Mouse (Mus musculus): ENCODE measurements around the gene Nme1. TPM values are rescaled to one million over a fixed set of nuclear protein-coding genes. Genes with fewer than 3 reads are reported as not detected.

The Nme1 gene
- polyA plus RNA-seq, 1 experiment from 2014 or later = 136 TPM

GRCm38 (mm10) chr11:93972951-93973350 lies 4.6 kb upstream of the Nme1 start:
- Histone ChIP-seq H3K9me3 (replicated peaks; ENCODE audit: control insufficient read depth, low read length) (no peaks in the 10 kb centered on the region), H3K27me3 (ENCODE audit: control insufficient read depth, insufficient read depth, low read length) (no peaks in the 10 kb centered on the region), H3K4me1 (ENCODE audit: control insufficient read depth, insufficient read depth, low read length) (no peaks in the 10 kb centered on the region), H3K4me2 (no peak overlapping the region), H3K36me3 (ENCODE audit: control insufficient read depth, insufficient read depth, low read length) (no peaks in the 10 kb centered on the region), H3K27ac (ENCODE audit: low read depth, low read length) (no peak overlapping the region), H3K9ac (ENCODE audit: low read depth, low read length) (no peak overlapping the region), H3K4me3 (ENCODE audit: low read depth, low read length) (no peak overlapping the region)
- no peak for ATAC-seq (replicated peaks; ENCODE audit: insufficient number of reproducible peaks, low FRiP score, low TSS enrichment)
- WGBS (ENCODE audit: insufficient replicate concordance) = 86% methylated on average over 5 of the region's 5 CpGs

DNA sequence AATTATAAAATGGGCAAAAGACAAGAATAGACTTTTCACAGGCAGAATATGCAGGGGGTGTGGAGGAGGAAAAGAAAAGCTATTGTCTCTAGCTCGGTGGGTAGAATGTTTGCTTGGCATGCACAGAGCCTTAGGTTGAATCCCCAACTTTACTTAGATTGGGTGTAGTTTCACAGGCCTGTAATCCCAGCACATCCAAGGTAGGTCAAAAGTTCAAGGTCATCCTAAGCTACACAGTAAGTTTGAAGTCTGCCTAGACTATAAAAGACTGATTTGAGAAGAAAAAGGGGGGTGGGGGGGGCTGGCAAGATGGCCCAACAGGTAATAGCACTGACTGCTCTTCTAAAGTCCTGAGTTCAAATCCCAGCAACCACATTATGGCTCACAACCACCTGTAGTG lies 1.5 kb upstream of the Nme1 start:
- Histone ChIP-seq H3K9ac (ENCODE audit: low read depth, low read length) (no peak overlapping the region), H3K4me3 (ENCODE audit: low read depth, low read length) (no peak overlapping the region), H3K27me3 (ENCODE audit: control insufficient read depth, insufficient read depth, low read length) (no peaks in the 10 kb centered on the region), H3K27ac (ENCODE audit: low read depth, low read length) (no peak overlapping the region), H3K4me2 (no peak overlapping the region), H3K4me1 (ENCODE audit: control insufficient read depth, insufficient read depth, low read length) (peaks cover 3% of the 10 kb centered on the region; the same call in 1 of the 2 replicates), H3K9me3 (replicated peaks; ENCODE audit: control insufficient read depth, low read length) (no peaks in the 10 kb centered on the region), H3K36me3 (ENCODE audit: control insufficient read depth, insufficient read depth, low read length) (peaks cover 8% of the 10 kb centered on the region)
- 70% methylated on average over 1 of the region's 1 CpGs for WGBS (ENCODE audit: insufficient replicate concordance)
- no peak for ATAC-seq (replicated peaks; ENCODE audit: insufficient number of reproducible peaks, low FRiP score, low TSS enrichment)

GRCm38 (mm10) chr11:93969171-93969570 lies 850 bp upstream of the Nme1 start:
- peaks cover 3% of the 10 kb centered on the region; the same call in 1 of the 2 replicates for H3K4me1 ChIP-seq (ENCODE audit: control insufficient read depth, insufficient read depth, low read length)
- no peak for ATAC-seq (replicated peaks; ENCODE audit: insufficient number of reproducible peaks, low FRiP score, low TSS enrichment)
- H3K36me3 ChIP-seq (ENCODE audit: control insufficient read depth, insufficient read depth, low read length) = peaks cover 10% of the 10 kb centered on the region
- 91% methylated on average over 6 of the region's 6 CpGs for WGBS (ENCODE audit: insufficient replicate concordance)
- H3K9ac ChIP-seq (ENCODE audit: low read depth, low read length) = no peak overlapping the region
- H3K4me3 ChIP-seq (ENCODE audit: low read depth, low read length) = no peak overlapping the region
- H3K27ac ChIP-seq (ENCODE audit: low read depth, low read length) = no peak overlapping the region
- H3K27me3 ChIP-seq (ENCODE audit: control insufficient read depth, insufficient read depth, low read length) = no peaks in the 10 kb centered on the region
- H3K9me3 ChIP-seq (replicated peaks; ENCODE audit: control insufficient read depth, low read length) = no peaks in the 10 kb centered on the region
- H3K4me2 ChIP-seq = peak overlapping the region; percentile 52; the same call in 1 of the 2 replicates

DNA sequence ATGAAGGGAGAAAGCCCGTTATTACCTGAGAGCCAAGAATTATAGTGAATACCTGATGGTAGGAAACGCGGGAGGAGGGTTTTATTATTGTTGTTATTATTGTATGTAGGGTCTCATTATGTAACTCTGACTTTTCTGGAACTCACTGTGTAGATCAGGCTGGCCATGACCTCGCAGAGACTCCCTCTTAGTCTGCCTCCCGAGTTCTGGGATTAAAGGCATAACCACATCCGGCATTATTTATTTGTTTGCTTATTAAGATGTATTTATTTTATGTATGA lies 467 bp upstream of the Nme1 start:
- H3K4me1 ChIP-seq (ENCODE audit: control insufficient read depth, insufficient read depth, low read length) = peaks cover 3% of the 10 kb centered on the region; the same call in 1 of the 2 replicates
- H3K4me3 ChIP-seq (ENCODE audit: low read depth, low read length) = peak overlapping the region; percentile 69
- no peaks in the 10 kb centered on the region for H3K9me3 ChIP-seq (replicated peaks; ENCODE audit: control insufficient read depth, low read length)
- 45% methylated on average over 6 of the region's 6 CpGs for WGBS (ENCODE audit: insufficient replicate concordance)
- H3K4me2 ChIP-seq = peak overlapping the region; percentile 52
- H3K9ac ChIP-seq (ENCODE audit: low read depth, low read length) = peak overlapping the region; percentile 58; the same call in 1 of the 2 replicates
- no peak for ATAC-seq (replicated peaks; ENCODE audit: insufficient number of reproducible peaks, low FRiP score, low TSS enrichment)
- H3K27ac ChIP-seq (ENCODE audit: low read depth, low read length) = no peak overlapping the region
- peaks cover 10% of the 10 kb centered on the region for H3K36me3 ChIP-seq (ENCODE audit: control insufficient read depth, insufficient read depth, low read length)
- H3K27me3 ChIP-seq (ENCODE audit: control insufficient read depth, insufficient read depth, low read length) = no peaks in the 10 kb centered on the region

DNA sequence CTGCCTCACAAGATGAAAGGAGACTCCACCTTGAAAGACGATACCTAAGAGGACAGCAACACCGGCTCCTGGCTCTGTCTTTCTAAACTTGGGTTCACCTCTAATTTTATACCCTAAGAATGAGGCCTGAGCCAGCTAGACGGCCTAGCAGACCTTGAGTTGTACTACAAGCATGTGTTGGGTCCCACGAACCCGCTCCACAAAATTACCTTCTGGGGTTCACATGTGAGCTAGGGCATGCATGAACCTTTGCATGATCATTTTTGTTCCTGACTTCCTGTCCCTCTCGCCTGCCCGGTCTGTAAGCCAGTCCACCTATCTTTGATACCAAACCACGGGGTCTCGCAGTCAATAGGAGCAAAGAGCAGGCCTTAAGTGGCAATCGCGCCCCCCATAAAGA lies 940 bp downstream of the Nme1 start:
- H3K36me3 ChIP-seq (ENCODE audit: control insufficient read depth, insufficient read depth, low read length) = peaks cover 13% of the 10 kb centered on the region
- H3K27ac ChIP-seq (ENCODE audit: low read depth, low read length) = peak overlapping the region; percentile 60; the same call in 1 of the 2 replicates
- H3K4me1 ChIP-seq (ENCODE audit: control insufficient read depth, insufficient read depth, low read length) = peaks cover 3% of the 10 kb centered on the region; the same call in 1 of the 2 replicates
- H3K27me3 ChIP-seq (ENCODE audit: control insufficient read depth, insufficient read depth, low read length) = no peaks in the 10 kb centered on the region
- no peaks in the 10 kb centered on the region for H3K9me3 ChIP-seq (replicated peaks; ENCODE audit: control insufficient read depth, low read length)
- H3K4me2 ChIP-seq = peak overlapping the region; percentile 80
- H3K4me3 ChIP-seq (ENCODE audit: low read depth, low read length) = peak overlapping the region; percentile 69
- WGBS (ENCODE audit: insufficient replicate concordance) = 5% methylated on average over 11 of the region's 11 CpGs
- no peak for ATAC-seq (replicated peaks; ENCODE audit: insufficient number of reproducible peaks, low FRiP score, low TSS enrichment)
- peak overlapping the region; percentile 80 for H3K9ac ChIP-seq (ENCODE audit: low read depth, low read length)

DNA sequence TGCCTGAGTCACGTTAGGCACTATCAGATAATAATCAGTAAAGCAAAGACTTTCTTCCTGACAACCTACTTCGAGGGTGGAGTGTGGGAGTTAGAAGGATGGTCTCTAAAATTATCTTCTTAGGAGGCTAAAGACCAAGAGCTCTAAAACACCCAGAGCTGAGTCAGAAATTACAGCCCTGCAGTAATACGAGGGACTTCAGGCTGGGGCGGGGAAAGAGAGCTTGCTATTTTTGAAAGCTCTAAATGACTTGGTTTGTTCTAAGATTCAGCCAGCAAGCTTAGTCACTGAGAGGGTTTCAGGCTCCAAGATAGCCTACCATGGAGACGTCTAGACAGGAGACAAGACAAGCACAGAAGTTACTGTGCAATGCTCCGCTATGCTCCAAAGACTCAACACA lies 2.9 kb downstream of the Nme1 start:
- WGBS (ENCODE audit: insufficient replicate concordance) = 83% methylated on average over 6 of the region's 6 CpGs
- H3K36me3 ChIP-seq (ENCODE audit: control insufficient read depth, insufficient read depth, low read length) = peaks cover 27% of the 10 kb centered on the region
- no peaks in the 10 kb centered on the region for H3K9me3 ChIP-seq (replicated peaks; ENCODE audit: control insufficient read depth, low read length)
- H3K4me1 ChIP-seq (ENCODE audit: control insufficient read depth, insufficient read depth, low read length) = peaks cover 3% of the 10 kb centered on the region; the same call in 1 of the 2 replicates
- ATAC-seq (replicated peaks; ENCODE audit: insufficient number of reproducible peaks, low FRiP score, low TSS enrichment) = no peak
- no peaks in the 10 kb centered on the region for H3K27me3 ChIP-seq (ENCODE audit: control insufficient read depth, insufficient read depth, low read length)
- H3K9ac ChIP-seq (ENCODE audit: low read depth, low read length) = no peak overlapping the region
- no peak overlapping the region for H3K27ac ChIP-seq (ENCODE audit: low read depth, low read length)
- no peak overlapping the region for H3K4me3 ChIP-seq (ENCODE audit: low read depth, low read length)
- H3K4me2 ChIP-seq = no peak overlapping the region

DNA sequence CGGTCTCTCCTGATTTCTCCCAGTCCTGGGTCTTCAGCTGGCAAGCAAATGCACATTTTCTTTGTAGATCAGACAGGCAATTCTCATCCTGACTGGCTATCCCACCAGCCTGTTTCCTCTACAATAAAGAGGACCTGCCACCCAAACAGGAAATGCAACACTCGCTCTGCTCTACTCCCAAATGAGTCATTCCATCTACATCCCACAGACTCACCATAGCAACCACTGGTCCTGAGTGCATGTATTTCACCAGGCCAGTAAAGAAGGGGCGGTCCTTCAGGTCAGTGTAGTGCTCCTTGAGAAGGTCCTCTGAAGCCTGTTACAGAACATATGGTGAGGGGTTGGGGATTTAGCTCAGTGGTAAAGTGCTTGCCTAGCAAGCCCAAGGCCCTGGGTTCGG lies 5.3 kb downstream of the Nme1 start:
- no peak for ATAC-seq (replicated peaks; ENCODE audit: insufficient number of reproducible peaks, low FRiP score, low TSS enrichment)
- H3K27me3 ChIP-seq (ENCODE audit: control insufficient read depth, insufficient read depth, low read length) = no peaks in the 10 kb centered on the region
- H3K9ac ChIP-seq (ENCODE audit: low read depth, low read length) = no peak overlapping the region
- no peak overlapping the region for H3K4me2 ChIP-seq
- H3K4me3 ChIP-seq (ENCODE audit: low read depth, low read length) = no peak overlapping the region
- no peak overlapping the region for H3K27ac ChIP-seq (ENCODE audit: low read depth, low read length)
- WGBS (ENCODE audit: insufficient replicate concordance) = 79% methylated on average over 4 of the region's 4 CpGs
- peaks cover 3% of the 10 kb centered on the region; the same call in 1 of the 2 replicates for H3K4me1 ChIP-seq (ENCODE audit: control insufficient read depth, insufficient read depth, low read length)
- H3K36me3 ChIP-seq (ENCODE audit: control insufficient read depth, insufficient read depth, low read length) = peaks cover 33% of the 10 kb centered on the region
- H3K9me3 ChIP-seq (replicated peaks; ENCODE audit: control insufficient read depth, low read length) = no peaks in the 10 kb centered on the region

GRCm38 (mm10) chr11:93961482-93961881 lies 6.8 kb downstream of the Nme1 start:
- peaks cover 33% of the 10 kb centered on the region for H3K36me3 ChIP-seq (ENCODE audit: control insufficient read depth, insufficient read depth, low read length)
- H3K4me2 ChIP-seq = no peak overlapping the region
- ATAC-seq (replicated peaks; ENCODE audit: insufficient number of reproducible peaks, low FRiP score, low TSS enrichment) = no peak
- 89% methylated on average over 6 of the region's 6 CpGs for WGBS (ENCODE audit: insufficient replicate concordance)
- no peaks in the 10 kb centered on the region for H3K27me3 ChIP-seq (ENCODE audit: control insufficient read depth, insufficient read depth, low read length)
- H3K9me3 ChIP-seq (replicated peaks; ENCODE audit: control insufficient read depth, low read length) = no peaks in the 10 kb centered on the region
- H3K4me1 ChIP-seq (ENCODE audit: control insufficient read depth, insufficient read depth, low read length) = peaks cover under 1% of the 10 kb centered on the region
- H3K9ac ChIP-seq (ENCODE audit: low read depth, low read length) = no peak overlapping the region
- no peak overlapping the region for H3K27ac ChIP-seq (ENCODE audit: low read depth, low read length)
- H3K4me3 ChIP-seq (ENCODE audit: low read depth, low read length) = no peak overlapping the region

GRCm38 (mm10) chr11:93957746-93958145 lies 10.6 kb downstream of the Nme1 start:
- 71% methylated on average over 4 of the region's 4 CpGs for WGBS (ENCODE audit: insufficient replicate concordance)
- Histone ChIP-seq H3K36me3 (ENCODE audit: control insufficient read depth, insufficient read depth, low read length) (peaks cover 24% of the 10 kb centered on the region), H3K27me3 (ENCODE audit: control insufficient read depth, insufficient read depth, low read length) (no peaks in the 10 kb centered on the region), H3K9ac (ENCODE audit: low read depth, low read length) (no peak overlapping the region), H3K4me2 (no peak overlapping the region), H3K4me1 (ENCODE audit: control insufficient read depth, insufficient read depth, low read length) (peaks cover 10% of the 10 kb centered on the region), H3K9me3 (replicated peaks; ENCODE audit: control insufficient read depth, low read length) (no peaks in the 10 kb centered on the region), H3K4me3 (ENCODE audit: low read depth, low read length) (no peak overlapping the region), H3K27ac (ENCODE audit: low read depth, low read length) (no peak overlapping the region)
- ATAC-seq (replicated peaks; ENCODE audit: insufficient number of reproducible peaks, low FRiP score, low TSS enrichment) = no peak

Data from heart, embryonic 11.5 days (tissue).